Mouse (Mus musculus) central nervous system, embryonic 18 days (tissue): ENCODE results near the gene Slc5a2. TPM values are rescaled to one million over a fixed set of nuclear protein-coding genes. Genes with fewer than 3 reads are reported as not detected.

Experiments used
- polyA plus RNA-seq: library from polyadenylated mRNA; depleted of rRNA; stranded (reverse); fragments of >200 nt; gene quantifications from 2 replicates; pipeline ENCODE4 v1.2.3, GENCODE M21; 2012; rRNA removed

Slc5a2 gene
- 0.06 and 0.12 TPM in 2 replicates for polyA plus RNA-seq

DNA sequence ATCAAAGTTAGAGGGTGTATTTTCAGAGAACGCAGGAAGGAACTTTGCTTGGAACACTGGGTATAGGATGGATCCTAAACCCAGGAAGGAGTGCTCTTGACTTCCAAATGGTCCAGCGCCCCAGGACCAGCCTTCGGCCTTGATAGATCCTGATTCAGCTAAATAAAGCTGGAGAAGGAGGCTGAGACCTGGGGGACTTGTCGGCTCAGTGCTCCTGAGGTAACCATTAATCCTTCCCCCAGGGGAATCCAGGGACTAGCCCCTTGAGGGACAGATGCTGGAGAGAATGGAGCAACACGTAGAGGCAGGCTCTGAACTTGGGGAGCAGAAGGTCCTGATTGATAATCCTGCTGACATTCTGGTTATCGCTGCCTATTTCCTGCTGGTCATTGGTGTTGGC lies at the start of gene Slc5a2:
Gene Slc5a2 (plus strand): TSS at position 247 of the 400 bp plus-strand sequence.

DNA sequence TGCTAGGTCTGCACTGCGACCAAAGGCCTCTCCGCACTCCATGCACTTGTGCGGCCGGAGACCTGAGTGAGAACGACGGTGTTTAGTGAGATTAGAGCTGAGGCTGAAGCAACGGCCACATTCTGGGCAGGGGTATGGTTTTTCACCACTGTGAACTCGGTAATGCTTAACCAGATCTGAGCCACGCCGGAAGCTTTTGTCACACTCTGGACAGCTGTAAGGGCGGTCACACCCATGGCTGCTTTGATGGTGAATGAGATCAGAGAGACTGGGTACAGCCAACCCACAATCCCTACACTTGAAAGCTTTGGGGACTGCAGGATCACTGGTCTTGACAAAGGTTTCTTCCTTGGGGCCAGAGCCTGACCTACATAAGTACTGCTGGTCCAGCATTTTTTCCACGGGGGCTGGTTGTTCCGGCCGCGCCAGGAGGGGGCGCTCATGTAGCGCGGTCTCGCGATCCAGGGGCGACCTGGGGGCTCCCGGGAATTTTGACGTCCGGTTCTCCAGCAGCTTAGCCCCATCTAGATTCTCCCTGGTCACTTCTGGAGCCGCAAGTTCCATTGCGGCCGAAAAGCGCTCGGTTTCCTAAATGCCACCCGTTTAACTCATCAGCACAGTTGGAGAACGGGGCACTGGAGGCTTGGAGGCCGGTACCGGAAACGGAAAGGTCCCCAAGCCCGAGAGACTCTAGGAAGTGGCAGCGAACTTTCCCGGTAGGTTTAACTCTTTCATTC lies 28.4 kb upstream of the Slc5a2 start, which contains the start of gene Armc5:
Gene Armc5 (plus strand): TSS at position 487 of the 737 bp plus-strand sequence.

DNA sequence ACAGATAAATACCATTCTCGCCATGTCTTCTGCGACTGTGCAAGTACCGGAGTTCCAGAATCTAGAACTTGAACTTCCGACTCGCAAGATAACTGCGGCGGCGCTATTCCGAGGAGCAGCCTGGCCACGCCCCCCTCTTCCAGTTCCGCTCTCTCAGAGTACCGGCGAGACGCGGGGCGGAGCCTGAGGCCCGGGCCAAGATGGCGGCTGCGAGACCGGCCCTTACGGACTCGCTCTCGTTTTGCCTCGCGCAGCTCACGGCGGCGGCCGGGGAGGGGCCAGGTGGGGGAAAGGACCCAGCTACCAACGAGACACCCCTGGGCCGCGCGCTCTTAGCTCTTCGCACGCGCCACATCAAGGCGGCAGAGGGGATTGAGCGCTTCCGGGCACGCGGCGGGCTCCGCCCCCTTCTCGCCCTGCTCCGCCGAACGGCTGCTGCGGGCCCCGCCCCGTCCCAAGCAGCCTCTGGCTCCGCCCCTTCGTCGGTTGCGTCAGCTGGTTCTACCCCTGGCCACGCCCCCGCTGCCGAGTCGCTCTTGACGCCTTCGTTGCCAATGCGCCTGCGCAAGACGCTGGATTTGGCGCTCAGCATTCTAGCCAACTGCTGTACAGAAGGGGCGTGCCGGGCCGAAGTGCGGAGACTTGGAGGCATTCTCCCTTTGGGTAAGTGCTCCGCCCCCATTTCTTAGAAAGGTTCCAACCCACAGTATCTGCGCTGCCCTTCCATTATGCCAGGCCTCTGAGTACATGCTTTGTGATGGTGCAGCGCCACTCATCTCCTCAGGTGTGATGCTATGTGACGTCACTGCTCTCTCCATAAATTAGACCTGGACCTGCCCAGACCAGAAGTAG lies 27.3 kb upstream of the Slc5a2 start, which contains the start of gene 9130023H24Rik:
Gene 9130023H24Rik (minus strand): TSS at position 105 of the 852 bp plus-strand sequence.

DNA sequence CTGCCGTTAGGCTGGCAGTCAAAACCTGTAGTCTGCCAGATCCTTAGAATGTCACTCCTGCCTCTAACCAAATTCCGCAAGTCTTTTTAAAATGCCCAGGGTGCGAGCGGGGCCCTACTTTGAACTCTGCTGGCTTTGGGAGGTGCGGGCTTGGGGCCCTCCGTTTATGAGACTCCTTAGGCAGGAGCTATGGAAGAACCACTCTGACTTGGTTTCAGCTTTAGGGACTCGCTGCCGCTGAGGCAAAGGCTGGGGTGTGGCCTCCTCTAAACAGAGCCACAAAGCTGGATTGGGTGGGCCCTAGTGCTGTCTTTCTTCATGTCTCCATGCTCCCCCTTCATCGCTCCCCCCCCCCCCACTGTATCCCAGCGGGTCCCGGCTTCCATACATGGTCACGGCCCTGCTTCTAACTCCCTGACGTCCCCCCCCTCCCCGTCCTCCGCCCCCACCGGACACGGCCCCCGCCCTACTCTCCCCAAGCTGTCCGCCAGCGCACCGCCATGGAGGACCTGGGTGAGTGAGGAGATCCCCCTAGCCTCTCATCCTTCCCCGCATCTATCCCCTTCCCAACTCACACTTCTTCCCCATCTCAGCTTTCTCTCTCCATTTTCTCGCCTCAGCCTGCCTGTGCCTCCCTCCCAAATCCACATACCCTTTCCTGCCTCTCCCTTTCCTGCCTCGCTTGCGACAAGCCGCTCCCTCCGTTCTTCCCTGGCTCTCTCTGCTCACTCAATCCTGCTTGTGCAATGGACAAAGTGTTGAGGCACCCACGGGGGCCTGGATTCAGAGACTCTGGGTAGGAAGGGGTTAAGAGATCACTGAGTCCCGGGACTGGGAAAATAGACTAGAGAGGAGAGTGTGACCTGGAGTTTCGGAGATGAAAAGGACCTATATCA lies 18.7 kb upstream of the Slc5a2 start, which contains the start of gene Tgfb1i1:
Gene Tgfb1i1 (plus strand): TSS at position 317 of the 896 bp plus-strand sequence.

DNA sequence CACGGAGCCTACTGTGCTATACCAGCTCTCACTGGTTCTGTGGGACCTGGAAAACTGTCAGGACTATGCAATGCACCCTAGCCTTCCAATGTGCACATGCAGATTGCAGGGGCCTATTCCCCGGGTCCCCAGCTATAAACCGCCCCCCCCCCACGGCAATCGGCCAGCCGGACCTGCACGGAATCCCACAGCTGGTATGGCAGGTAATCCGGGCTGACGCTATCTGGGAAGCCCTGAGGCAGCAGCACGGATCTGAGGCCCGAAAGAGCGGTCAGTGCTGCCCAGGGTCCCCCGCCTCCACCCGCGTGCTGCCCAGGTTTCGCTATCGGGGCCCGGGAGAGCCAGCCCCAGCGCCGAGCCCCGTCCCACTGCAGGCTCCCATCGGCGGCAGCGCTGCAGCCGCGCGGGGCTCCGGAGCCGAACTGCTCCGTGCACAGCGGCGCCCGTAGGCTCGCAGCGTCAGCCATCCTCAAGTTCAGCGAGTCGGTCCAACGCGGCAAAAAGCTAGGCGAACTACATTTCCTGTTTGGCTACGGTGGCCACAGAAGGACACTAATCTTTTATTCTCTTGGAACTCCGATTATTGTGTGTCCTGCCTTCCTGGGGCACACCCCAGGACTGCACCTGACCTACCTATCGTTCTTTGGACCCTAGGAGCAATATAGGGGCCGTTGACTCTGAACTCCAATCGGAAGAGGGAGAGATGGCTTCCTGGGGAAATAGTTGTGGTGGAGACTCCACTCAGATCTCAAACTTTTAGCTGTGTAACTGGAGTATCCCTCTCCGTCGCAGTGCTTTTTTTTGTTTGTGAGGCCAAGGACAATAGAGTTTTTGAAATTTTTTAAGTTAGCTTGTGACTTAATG lies 32.4 kb downstream of the Slc5a2 start, which contains the start of gene BC017158:
Gene BC017158 (minus strand): TSS at position 554 of the 864 bp plus-strand sequence.

Other genes with a start within 250 kb of the Slc5a2 start
- gene Itgam, start 203.0 kb upstream of the Slc5a2 start, polyA plus RNA-seq, result 1.1 and 1.7 TPM in 2 replicates
- gene Gm49368, start 203.0 kb upstream of the Slc5a2 start, polyA plus RNA-seq, result not detected in 2 replicates
- gene Itgax, start 136.1 kb upstream of the Slc5a2 start, polyA plus RNA-seq, result 0.09 and 0.10 TPM in 2 replicates
- gene Itgad, start 111.3 kb upstream of the Slc5a2 start, polyA plus RNA-seq, result 0.13 and 0.20 TPM in 2 replicates
- 0.83 and 11.2 TPM in 2 replicates for gene Cox6a2, start 59.3 kb upstream of the Slc5a2 start, polyA plus RNA-seq
- gene Armc5, start 28.3 kb upstream of the Slc5a2 start, polyA plus RNA-seq, result 10.1 and 10.3 TPM in 2 replicates
- 2.5 and 2.6 TPM in 2 replicates for gene 9130023H24Rik, start 27.6 kb upstream of the Slc5a2 start, polyA plus RNA-seq
- 12.3 and 12.9 TPM in 2 replicates for gene Tgfb1i1, start 18.8 kb upstream of the Slc5a2 start, polyA plus RNA-seq
- 24.4 and 26.5 TPM in 2 replicates for gene BC017158, start 32.5 kb downstream of the Slc5a2 start, polyA plus RNA-seq
- 52.9 and 63.2 TPM in 2 replicates for gene Rgs10, start 153.1 kb downstream of the Slc5a2 start, polyA plus RNA-seq
- gene Tial1, start 196.1 kb downstream of the Slc5a2 start, polyA plus RNA-seq, result 159 and 167 TPM in 2 replicates